Mouse (Mus musculus): ENCODE results near the gene Pptc7. TPM values are rescaled to one million over a fixed set of nuclear protein-coding genes. Genes with fewer than 3 reads are reported as not detected.

The Pptc7 gene
- polyA plus RNA-seq, 1 experiment from 2014 or later, result 9.2 TPM

DNA sequence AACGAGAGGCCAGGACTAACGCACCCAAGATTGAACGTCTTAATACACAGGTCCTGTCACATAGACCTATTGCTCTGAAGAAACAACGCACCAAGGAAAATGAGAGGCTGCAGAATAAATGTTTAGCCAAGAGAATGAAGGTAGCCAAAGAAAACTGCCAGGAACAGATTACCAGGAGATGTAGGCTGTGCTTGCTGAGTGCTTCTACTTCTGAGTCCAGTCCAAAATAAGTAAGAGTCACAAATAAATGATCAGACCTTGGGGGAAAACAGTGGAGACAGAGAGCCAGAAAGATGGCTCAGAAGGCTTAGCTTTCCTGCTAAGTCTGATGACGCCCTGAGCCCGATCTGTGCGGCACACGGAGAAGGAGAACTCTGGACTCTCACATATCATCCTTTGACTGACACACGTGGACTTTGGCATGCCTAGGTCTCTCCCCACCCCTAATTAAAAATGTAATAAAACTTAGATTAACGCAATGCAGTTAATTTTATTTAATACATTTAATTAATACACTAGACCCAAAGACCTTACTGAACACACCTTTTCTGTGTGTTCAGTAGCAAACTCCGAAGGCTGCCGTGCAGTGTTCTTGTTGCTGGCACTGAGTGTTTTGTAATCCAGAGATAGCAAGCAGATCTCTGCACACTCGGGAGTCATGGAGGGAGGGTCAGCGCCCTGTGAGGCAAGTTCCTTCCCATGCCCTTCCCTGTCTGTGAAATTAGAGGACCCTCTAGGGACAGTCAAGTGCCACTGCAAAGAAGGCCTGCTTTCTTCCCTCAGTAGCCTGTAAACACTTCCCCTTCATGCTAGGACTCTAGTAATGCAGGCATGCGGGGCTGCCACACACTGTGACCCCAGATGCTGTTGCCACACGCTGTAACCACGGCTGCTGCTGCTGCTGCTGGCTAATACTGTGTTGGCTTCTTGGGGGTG, 18.9 kb downstream of the Pptc7 start:
- DNase-seq (ENCODE audit: low spot score) (no peak), ATAC-seq (ENCODE audit: insufficient number of reproducible peaks, low FRiP score, low TSS enrichment, low read depth) (no peak)
- H3K4me2 ChIP-seq (ENCODE audit: low read depth, severe bottlenecking), result no peak overlapping the region
- H3K9ac ChIP-seq (ENCODE audit: low read length), result no peak overlapping the region
- peaks cover 3% of the 10 kb centered on the region; the same call in 1 of the 2 replicates for H3K4me1 ChIP-seq (ENCODE audit: control insufficient read depth, insufficient read depth, low read length)
- H3K9me3 ChIP-seq (ENCODE audit: control insufficient read depth, low read length), result no peaks in the 10 kb centered on the region
- no peak overlapping the region for H3K27ac ChIP-seq (replicated peaks; ENCODE audit: low read depth, low read length)
- 72% methylated on average over 17 of the region's 17 CpGs for WGBS
- H3K27me3 ChIP-seq (ENCODE audit: control insufficient read depth, insufficient read depth, low read length), result no peaks in the 10 kb centered on the region
- H3K36me3 ChIP-seq (ENCODE audit: control insufficient read depth, insufficient read depth, low read length), result peaks cover 1% of the 10 kb centered on the region
- no peak overlapping the region for H3K4me3 ChIP-seq (ENCODE audit: low read depth, low read length)

DNA sequence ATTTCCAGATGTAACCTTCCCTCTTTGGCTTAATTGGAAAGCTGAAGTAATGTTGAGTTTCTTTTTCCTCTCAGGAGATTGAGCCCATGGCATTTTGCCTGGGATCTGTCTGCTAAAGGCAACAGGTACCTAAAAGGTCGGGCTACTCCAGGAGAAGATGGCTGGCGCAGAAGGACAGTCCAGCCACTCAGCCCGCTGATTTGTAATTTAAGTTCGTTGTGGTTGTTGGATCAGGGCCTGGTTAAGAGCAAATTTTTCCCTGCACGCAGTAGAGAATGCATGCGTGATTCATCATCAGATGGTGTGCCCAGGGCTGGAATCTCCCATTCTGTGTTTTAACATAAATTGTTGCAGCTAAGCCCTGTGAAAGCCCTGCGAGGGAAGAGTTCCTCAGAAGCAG, 19.8 kb downstream of the Pptc7 start:
- Histone ChIP-seq H3K9me3 (ENCODE audit: control insufficient read depth, low read length) (no peaks in the 10 kb centered on the region), H3K9ac (ENCODE audit: low read length) (no peak overlapping the region), H3K4me1 (ENCODE audit: control insufficient read depth, insufficient read depth, low read length) (peaks cover 3% of the 10 kb centered on the region; the same call in 1 of the 2 replicates), H3K27ac (replicated peaks; ENCODE audit: low read depth, low read length) (no peak overlapping the region), H3K36me3 (ENCODE audit: control insufficient read depth, insufficient read depth, low read length) (peaks cover 5% of the 10 kb centered on the region), H3K4me2 (ENCODE audit: low read depth, severe bottlenecking) (no peak overlapping the region), H3K4me3 (ENCODE audit: low read depth, low read length) (no peak overlapping the region), H3K27me3 (ENCODE audit: control insufficient read depth, insufficient read depth, low read length) (no peaks in the 10 kb centered on the region)
- no peak for DNase-seq (ENCODE audit: low spot score)
- no peak for ATAC-seq (ENCODE audit: insufficient number of reproducible peaks, low FRiP score, low TSS enrichment, low read depth)
- WGBS, result 94% methylated on average over 7 of the region's 7 CpGs

- no peaks in the 10 kb centered on the region for H3K9me3 ChIP-seq (ENCODE audit: control insufficient read depth, low read length)
- no peak overlapping the region for H3K9ac ChIP-seq (ENCODE audit: low read length)
- peaks cover 5% of the 10 kb centered on the region for H3K36me3 ChIP-seq (ENCODE audit: control insufficient read depth, insufficient read depth, low read length)
- no peak overlapping the region for H3K4me2 ChIP-seq (ENCODE audit: low read depth, severe bottlenecking)
- no peak for ATAC-seq (ENCODE audit: insufficient number of reproducible peaks, low FRiP score, low TSS enrichment, low read depth)
- H3K27ac ChIP-seq (replicated peaks; ENCODE audit: low read depth, low read length), result no peak overlapping the region
- no peak for DNase-seq (ENCODE audit: low spot score)
- H3K4me1 ChIP-seq (ENCODE audit: control insufficient read depth, insufficient read depth, low read length), result peaks cover 3% of the 10 kb centered on the region; the same call in 1 of the 2 replicates
- no peaks in the 10 kb centered on the region for H3K27me3 ChIP-seq (ENCODE audit: control insufficient read depth, insufficient read depth, low read length)
- 93% methylated on average over 6 of the region's 6 CpGs for WGBS
- H3K4me3 ChIP-seq (ENCODE audit: low read depth, low read length), result no peak overlapping the region
Measured at GRCm38 (mm10) chr5:122304541-122304940, 20.4 kb downstream of the Pptc7 start.

- DNase-seq (ENCODE audit: low spot score) (no peak), ATAC-seq (ENCODE audit: insufficient number of reproducible peaks, low FRiP score, low TSS enrichment, low read depth) (no peak)
- Histone ChIP-seq H3K27me3 (ENCODE audit: control insufficient read depth, insufficient read depth, low read length) (no peaks in the 10 kb centered on the region), H3K27ac (replicated peaks; ENCODE audit: low read depth, low read length) (no peak overlapping the region), H3K9ac (ENCODE audit: low read length) (no peak overlapping the region), H3K9me3 (ENCODE audit: control insufficient read depth, low read length) (no peaks in the 10 kb centered on the region), H3K4me1 (ENCODE audit: control insufficient read depth, insufficient read depth, low read length) (peaks cover 3% of the 10 kb centered on the region; the same call in 1 of the 2 replicates), H3K4me3 (ENCODE audit: low read depth, low read length) (no peak overlapping the region), H3K4me2 (ENCODE audit: low read depth, severe bottlenecking) (no peak overlapping the region), H3K36me3 (ENCODE audit: control insufficient read depth, insufficient read depth, low read length) (peaks cover 5% of the 10 kb centered on the region)
- WGBS, result 91% methylated on average over 7 of the region's 7 CpGs
Measured at GRCm38 (mm10) chr5:122305472-122305871, 21.3 kb downstream of the Pptc7 start.

DNA sequence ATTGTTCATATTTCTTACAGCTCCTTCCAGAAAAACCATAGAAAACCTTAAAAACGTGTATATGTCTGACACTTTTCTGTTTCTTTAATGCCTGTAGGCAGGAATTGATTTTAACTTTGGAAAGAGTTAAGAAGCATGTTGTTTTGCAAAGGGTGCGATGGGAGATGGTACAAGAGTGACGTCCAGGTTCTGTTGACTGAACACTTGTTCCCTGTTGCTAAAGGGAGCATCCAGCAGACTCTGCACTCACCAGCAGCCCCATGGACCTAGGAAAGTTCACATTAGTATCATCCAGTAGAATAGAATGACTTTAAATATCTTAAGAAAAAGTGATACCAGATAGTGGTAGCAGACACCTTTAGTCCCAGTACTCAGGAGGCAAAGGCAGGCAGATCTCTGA, 22.4 kb downstream of the Pptc7 start:
- 86% methylated on average over 3 of the region's 3 CpGs for WGBS
- no peak for ATAC-seq (ENCODE audit: insufficient number of reproducible peaks, low FRiP score, low TSS enrichment, low read depth)

GRCm38 (mm10) chr5:122310699-122311098, 26.5 kb downstream of the Pptc7 start:
- Histone ChIP-seq H3K4me2 (ENCODE audit: low read depth, severe bottlenecking) (no peak overlapping the region), H3K4me3 (ENCODE audit: low read depth, low read length) (no peak overlapping the region), H3K27ac (replicated peaks; ENCODE audit: low read depth, low read length) (no peak overlapping the region), H3K9ac (ENCODE audit: low read length) (no peak overlapping the region), H3K9me3 (ENCODE audit: control insufficient read depth, low read length) (no peaks in the 10 kb centered on the region), H3K36me3 (ENCODE audit: control insufficient read depth, insufficient read depth, low read length) (peaks cover 7% of the 10 kb centered on the region), H3K4me1 (ENCODE audit: control insufficient read depth, insufficient read depth, low read length) (no peaks in the 10 kb centered on the region), H3K27me3 (ENCODE audit: control insufficient read depth, insufficient read depth, low read length) (no peaks in the 10 kb centered on the region)
- WGBS, result 89% methylated on average over 8 of the region's 8 CpGs
- ATAC-seq (ENCODE audit: insufficient number of reproducible peaks, low FRiP score, low TSS enrichment, low read depth) (no peak), DNase-seq (ENCODE audit: low spot score) (no peak)

More for the DNA sequence above, 22.4 kb downstream of the Pptc7 start:
- no peak for DNase-seq (ENCODE audit: low spot score)
- H3K4me3 ChIP-seq (ENCODE audit: low read depth, low read length), result no peak overlapping the region
- H3K4me2 ChIP-seq (ENCODE audit: low read depth, severe bottlenecking), result no peak overlapping the region
- peaks cover 5% of the 10 kb centered on the region for H3K36me3 ChIP-seq (ENCODE audit: control insufficient read depth, insufficient read depth, low read length)
- no peaks in the 10 kb centered on the region for H3K9me3 ChIP-seq (ENCODE audit: control insufficient read depth, low read length)
- H3K27ac ChIP-seq (replicated peaks; ENCODE audit: low read depth, low read length), result no peak overlapping the region
- no peaks in the 10 kb centered on the region for H3K27me3 ChIP-seq (ENCODE audit: control insufficient read depth, insufficient read depth, low read length)
- peaks cover 3% of the 10 kb centered on the region; the same call in 1 of the 2 replicates for H3K4me1 ChIP-seq (ENCODE audit: control insufficient read depth, insufficient read depth, low read length)
- H3K9ac ChIP-seq (ENCODE audit: low read length), result no peak overlapping the region

- DNase-seq (ENCODE audit: low spot score), result no peak
Measured at GRCm38 (mm10) chr5:122311692-122312091, 27.5 kb downstream of the Pptc7 start.

DNA sequence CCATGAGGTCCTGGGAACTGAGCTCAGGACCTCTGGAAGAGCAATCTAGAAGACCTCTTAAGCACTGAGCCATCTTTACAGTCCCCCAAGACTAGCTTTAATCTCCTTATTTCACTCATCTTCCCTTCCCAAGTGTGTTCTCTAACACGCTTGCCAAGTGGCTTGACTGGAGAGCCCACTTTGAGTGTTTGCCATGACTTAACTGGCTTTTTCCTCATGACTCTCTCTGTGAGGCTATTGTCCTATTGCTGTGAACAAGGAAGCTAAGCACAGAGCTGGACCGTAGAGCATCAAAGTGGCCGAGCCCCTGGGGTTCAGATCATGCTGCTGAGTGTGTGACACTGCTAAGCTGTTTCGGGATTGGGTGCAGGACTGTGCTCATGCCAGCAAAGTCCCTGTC, 28.2 kb downstream of the Pptc7 start:
- Histone ChIP-seq H3K4me1 (ENCODE audit: control insufficient read depth, insufficient read depth, low read length) (no peaks in the 10 kb centered on the region), H3K36me3 (ENCODE audit: control insufficient read depth, insufficient read depth, low read length) (peaks cover 7% of the 10 kb centered on the region), H3K4me3 (ENCODE audit: low read depth, low read length) (no peak overlapping the region), H3K27ac (replicated peaks; ENCODE audit: low read depth, low read length) (no peak overlapping the region), H3K9ac (ENCODE audit: low read length) (no peak overlapping the region), H3K9me3 (ENCODE audit: control insufficient read depth, low read length) (no peaks in the 10 kb centered on the region), H3K27me3 (ENCODE audit: control insufficient read depth, insufficient read depth, low read length) (no peaks in the 10 kb centered on the region), H3K4me2 (ENCODE audit: low read depth, severe bottlenecking) (no peak overlapping the region)
- 93% methylated on average over 4 of the region's 4 CpGs for WGBS
- no peak for DNase-seq (ENCODE audit: low spot score)
- ATAC-seq (ENCODE audit: insufficient number of reproducible peaks, low FRiP score, low TSS enrichment, low read depth), result no peak

More at GRCm38 (mm10) chr5:122311692-122312091, 27.5 kb downstream of the Pptc7 start:
- H3K9me3 ChIP-seq (ENCODE audit: control insufficient read depth, low read length), result no peaks in the 10 kb centered on the region
- H3K4me2 ChIP-seq (ENCODE audit: low read depth, severe bottlenecking), result no peak overlapping the region
- no peak overlapping the region for H3K27ac ChIP-seq (replicated peaks; ENCODE audit: low read depth, low read length)
- H3K4me1 ChIP-seq (ENCODE audit: control insufficient read depth, insufficient read depth, low read length), result no peaks in the 10 kb centered on the region
- no peak overlapping the region for H3K9ac ChIP-seq (ENCODE audit: low read length)
- WGBS, result 76% methylated on average over 7 of the region's 7 CpGs
- H3K4me3 ChIP-seq (ENCODE audit: low read depth, low read length), result no peak overlapping the region
- H3K36me3 ChIP-seq (ENCODE audit: control insufficient read depth, insufficient read depth, low read length), result peaks cover 7% of the 10 kb centered on the region
- no peaks in the 10 kb centered on the region for H3K27me3 ChIP-seq (ENCODE audit: control insufficient read depth, insufficient read depth, low read length)
- no peak for ATAC-seq (ENCODE audit: insufficient number of reproducible peaks, low FRiP score, low TSS enrichment, low read depth)

All from limb, embryonic 11.5 days (tissue).